Comparison of ENCODE assay signal across 15 mouse cellular contexts in the genomic region with DNA sequence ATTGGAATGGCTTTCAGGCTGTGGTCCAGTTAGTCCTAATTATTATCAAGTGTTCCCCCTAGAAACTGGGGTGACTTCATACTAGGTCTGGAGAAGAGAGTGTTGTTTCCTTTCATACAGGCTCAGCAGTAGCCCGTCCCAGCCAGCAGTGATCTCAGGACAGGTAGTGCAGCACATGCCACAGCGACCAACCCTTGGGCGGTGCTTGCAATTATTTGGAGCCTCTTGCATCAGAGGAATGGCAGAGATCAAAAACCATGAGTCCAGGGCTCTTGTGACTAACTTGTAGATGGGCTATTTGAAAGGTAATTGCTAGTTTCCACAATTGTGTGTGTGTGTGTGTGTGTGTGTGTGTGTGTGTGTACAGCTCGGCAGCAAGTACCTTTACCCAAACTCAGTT.
"Had no signal": no experiment of that assay in that cellular context is flagged by ENCODE, and none has a peak within 500 bp of the region (broad histone marks: within the 10 kb centered on the region; RNA-seq: fewer than 3 reads in every experiment).

No protein-coding gene starts in this region.

- H3K9me3 ChIP-seq: limb, embryonic 15.5 days; liver, embryonic 15.5 days; lung, embryonic 15.5 days; midbrain, embryonic 10.5 days; neural tube, embryonic 12.5 days had no signal

- DNase-seq: kidney, adult 11 months; kidney, adult 9 months; layer of hippocampus, adult 9-11 months; layer of hippocampus, postnatal 36 days; midbrain, embryonic 14.5 days; right cerebral cortex, postnatal 4 days; spleen, adult 18-20 months; thymus, adult 2 months; thymus, postnatal 25 days had no signal

- H3K9ac ChIP-seq: limb, embryonic 15.5 days; liver, embryonic 15.5 days; lung, embryonic 15.5 days; neural tube, embryonic 12.5 days had no signal

- H3K4me3 ChIP-seq: limb, embryonic 15.5 days; liver, embryonic 15.5 days; lung, embryonic 15.5 days; midbrain, embryonic 10.5 days; neural tube, embryonic 12.5 days had no signal

- H3K36me3 ChIP-seq: liver, embryonic 15.5 days; lung, embryonic 15.5 days; midbrain, embryonic 10.5 days; neural tube, embryonic 12.5 days had no signal

- H3K4me2 ChIP-seq: limb, embryonic 15.5 days; liver, embryonic 15.5 days; neural tube, embryonic 12.5 days had no signal

- H3K27me3 ChIP-seq: limb, embryonic 15.5 days; liver, embryonic 15.5 days; lung, embryonic 15.5 days; neural tube, embryonic 12.5 days had no signal

- H3K27ac ChIP-seq: kidney, postnatal 0 days; liver, embryonic 15.5 days; midbrain, embryonic 10.5 days; neural tube, embryonic 12.5 days had no signal
